Mouse (Mus musculus) urinary bladder, postnatal 4 days (tissue): Measurements from ENCODE around the gene Rhox2f.
"Not testable (repeated sequence)": the region's sequence is repeated elsewhere in the genome, so short reads cannot be mapped to it uniquely, and the experiment has no call there.

ENCODE experiments used
- DNase-seq, 2 experiments: peaks; one replicate each; pipeline ENCODE4 v3.0.0; 2021 to 2022; ENCODE audit warnings: low spot score in 2 of 2

Rhox2f gene

DNA sequence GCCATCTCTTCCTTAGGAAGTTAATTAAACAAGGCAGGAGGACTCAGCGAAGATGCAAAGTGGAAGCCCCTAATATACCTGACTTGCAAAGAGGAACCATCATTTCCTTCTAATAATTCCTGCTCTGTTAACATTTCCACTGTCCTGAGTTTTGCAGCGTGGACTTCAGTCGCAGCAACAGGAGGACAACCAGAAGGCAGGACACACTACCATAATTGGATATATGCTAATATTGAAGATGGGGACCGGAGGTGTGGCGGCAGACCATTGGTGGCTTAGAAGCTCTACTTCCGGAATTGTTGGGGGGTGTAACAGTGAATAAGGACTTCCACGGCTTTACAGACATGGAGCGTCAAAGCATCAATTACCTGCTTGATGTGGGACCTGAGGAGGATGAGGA lies at the start of gene Rhox2f:
Rhox2f (plus strand) TSS at position 301 of the 400 bp plus-strand sequence.
- not testable (repeated sequence) for DNase-seq

DNA sequence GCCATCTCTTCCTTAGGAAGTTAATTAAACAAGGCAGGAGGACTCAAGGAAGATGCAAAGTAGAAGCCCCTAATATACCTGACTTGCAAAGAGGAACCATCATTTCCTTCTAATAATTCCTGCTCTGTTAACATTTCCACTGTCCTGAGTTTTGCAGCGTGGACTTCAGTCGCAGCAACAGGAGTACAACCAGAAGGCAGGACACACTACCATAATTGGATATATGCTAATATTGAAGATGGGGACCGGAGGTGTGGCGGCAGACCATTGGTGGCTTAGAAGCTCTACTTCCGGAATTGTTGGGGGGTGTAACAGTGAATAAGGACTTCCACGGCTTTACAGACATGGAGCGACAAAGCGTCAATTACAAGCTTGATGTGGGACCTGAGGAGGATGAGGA lies 41.1 kb upstream of the Rhox2f start, which contains the start of gene Rhox2e:
Rhox2e (plus strand) TSS at position 301 of the 400 bp plus-strand sequence.
- not testable (repeated sequence) for DNase-seq

GRCm38 (mm10) chrX:37541719-37542118 lies 29.5 kb upstream of the Rhox2f start, which contains the start of gene Rhox3e:
Gene Rhox3e (plus strand): TSS chrX:37542019.
- DNase-seq: not testable (repeated sequence)

DNA sequence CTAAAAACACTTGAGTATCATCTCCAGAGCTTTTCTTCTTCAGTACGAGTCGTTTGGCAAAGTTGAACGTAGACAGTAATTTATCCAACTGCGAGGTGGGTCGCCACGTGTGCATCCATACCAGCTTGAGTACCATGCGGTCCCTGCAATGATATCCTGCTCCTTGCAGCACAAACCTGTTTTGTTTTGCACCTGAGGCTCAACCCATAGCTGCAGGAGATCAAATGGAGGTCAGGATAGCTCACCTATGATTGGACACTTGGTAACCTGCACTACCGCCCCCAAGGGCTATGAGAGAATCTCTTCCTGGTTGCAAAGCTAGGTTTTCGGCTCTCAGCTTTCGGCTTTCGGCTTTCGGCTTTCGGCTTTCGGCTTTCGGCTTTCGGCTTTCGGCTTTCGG lies 14.1 kb upstream of the Rhox2f start, which contains the start of gene Rhox4e:
Rhox4e (plus strand) TSS at position 301 of the 400 bp plus-strand sequence.
- not testable (repeated sequence) for DNase-seq

DNA sequence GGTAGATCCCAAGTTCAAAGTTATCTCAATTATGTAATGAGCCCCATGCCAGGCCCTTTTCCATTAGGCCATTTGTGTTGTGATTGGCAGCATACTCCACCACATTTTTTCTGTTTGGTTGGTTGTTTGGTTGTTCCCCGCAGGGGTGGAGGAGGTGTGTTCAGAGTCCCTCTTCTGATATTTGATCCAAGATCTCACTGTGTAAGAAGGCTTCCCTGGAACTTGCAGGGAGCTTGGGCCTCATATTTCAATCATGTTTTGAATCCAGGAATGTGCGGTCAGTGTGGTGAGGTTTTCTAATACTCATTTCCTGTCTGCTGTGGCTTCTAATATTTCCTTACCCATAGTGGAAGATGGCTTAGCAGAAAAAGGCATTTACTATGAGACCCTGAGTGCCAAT lies 1.4 kb downstream of the Rhox2f start:
- not testable (repeated sequence) for DNase-seq

GRCm38 (mm10) chrX:37580692-37581091 lies 9.5 kb downstream of the Rhox2f start, which contains the start of gene Rhox3f:
Gene Rhox3f (plus strand): TSS chrX:37580992.
- DNase-seq: not testable (repeated sequence)

DNA sequence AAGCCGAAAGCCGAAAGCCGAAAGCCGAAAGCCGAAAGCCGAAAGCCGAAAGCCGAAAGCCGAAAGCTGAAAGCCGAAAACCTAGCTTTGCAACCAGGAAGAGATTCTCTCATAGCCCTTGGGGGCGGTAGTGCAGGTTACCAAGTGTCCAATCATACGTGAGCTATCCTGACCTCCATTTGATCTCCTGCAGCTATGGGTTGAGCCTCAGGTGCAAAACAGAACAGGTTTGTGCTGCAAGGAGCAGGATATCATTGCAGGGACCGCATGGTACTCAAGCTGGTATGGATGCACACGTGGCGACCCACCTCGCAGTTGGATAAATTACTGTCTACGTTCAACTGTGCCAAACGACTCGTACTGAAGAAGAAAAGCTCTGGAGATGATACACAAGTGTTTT lies 36.4 kb downstream of the Rhox2f start, which contains the start of gene Rhox4f:
Rhox4f (minus strand) TSS at position 101 of the 400 bp plus-strand sequence.
- not testable (repeated sequence) for DNase-seq
